Mouse (Mus musculus): ENCODE measurements around the gene Ppfia1.
A peak's percentile ranks its signal among the peaks of the same experiment; 100 is the strongest.

The Ppfia1 gene

DNA sequence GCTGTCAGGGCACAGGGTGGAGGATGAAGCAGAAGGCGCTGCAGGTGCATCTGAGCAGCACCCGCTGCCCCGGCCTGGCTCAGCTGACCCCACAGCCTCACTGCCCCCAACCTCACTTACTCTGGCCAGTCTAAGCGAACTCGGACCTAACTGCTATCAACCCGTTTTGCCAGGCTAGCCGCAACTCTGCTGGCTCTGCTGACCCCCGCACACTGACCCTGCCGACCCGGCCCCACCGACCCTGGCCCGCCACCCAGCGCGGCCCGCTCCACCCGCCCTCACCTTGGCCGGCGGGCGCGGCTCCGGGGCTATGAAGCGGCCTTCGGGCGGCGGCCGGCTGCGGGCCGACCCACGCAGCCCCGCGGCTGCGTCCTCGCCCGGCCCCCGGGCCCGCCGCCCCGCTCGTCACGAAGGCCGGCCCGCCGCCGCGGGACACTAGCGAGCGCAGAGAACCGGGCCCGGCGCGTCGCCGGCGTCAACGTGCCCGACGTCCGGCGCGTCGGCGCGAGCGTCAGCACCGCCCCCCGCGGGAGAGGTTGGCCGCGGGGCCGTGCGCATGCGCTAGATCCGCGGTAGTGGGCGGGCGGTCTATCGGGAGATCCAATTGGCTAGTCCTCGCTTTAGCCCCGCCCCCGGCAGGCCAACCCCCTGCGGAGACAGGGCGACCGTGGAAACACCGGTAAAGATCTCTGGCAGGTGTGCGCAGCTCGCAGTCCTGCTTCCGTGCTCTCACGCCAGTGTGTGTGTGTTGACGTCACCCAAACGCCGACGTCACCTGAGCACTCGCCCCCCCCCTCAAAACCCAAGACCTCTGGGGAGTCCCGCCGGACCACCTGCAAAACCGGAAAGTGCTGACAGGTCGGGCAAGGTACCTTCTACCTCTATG lies at the start of gene Ppfia1:
TSS of gene Ppfia1 (minus strand) at position 493 of the 886 bp plus-strand sequence.
- DNase-seq = peak; percentile 100

DNA sequence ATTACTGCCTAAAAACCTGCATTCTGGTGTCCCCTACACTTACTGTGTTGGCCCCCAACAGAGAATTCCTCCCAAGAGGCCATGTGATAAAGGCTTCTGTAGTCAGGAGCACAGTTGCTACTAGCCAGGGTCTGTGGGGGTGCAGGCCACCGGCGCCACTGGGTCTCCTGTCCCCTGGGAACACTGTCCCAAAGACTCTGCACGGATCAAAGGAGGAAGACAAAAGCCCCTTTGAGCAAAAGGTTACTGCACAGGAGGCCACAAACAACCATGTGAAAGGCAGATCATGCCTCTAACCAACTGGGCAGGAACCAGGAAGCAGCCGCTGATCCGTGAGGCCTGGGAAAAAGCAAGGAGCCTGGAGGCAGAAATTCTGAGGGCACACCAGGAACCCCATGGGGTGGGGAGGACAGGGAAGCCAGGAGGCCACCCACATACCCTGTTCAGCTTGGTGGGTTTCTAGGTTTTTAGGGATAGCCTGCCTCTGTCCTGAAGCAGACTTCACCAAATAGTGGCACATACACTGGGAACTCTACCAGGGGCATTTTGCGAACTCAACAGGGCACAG lies 46.9 kb upstream of the Ppfia1 start:
- DNase-seq = no peak

DNA sequence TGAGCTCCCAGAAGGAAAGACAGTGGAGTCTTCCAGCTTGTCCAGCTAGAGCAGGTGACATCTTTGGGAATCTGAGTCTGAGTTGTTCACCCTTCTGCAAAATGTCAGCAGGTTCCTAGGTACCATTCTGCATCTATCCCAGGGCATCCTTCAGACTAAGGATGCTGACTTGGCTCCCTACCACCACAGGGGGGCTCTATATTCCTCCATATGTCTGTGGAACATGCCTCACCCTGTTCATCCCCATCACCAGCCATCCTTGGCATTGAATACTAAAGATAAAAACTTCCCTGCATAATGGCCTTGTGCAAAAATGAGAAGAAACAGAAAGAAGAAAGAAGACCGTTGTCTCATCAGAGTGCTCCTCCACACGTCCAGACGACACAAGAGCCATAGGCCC lies 36.0 kb upstream of the Ppfia1 start:
- no peak for DNase-seq

DNA sequence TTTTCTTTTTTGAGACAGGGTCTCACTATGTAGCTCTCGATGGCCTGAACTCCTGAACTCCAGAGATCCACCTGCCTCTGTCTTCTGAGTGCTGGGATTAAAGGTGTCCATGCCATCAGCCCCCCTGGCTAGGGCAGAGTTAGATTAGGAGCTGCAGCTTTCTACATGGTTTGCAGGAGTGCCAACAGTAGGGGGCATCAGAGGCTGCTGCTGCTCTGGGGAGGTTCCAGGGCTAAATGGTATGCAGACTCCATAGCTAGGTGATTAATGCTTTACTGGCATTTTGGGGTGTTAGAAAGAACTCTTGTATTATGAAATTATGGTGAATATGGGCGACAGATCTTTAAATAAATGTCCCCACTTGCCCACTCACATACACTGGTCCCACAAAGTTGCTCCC lies 33.8 kb upstream of the Ppfia1 start:
- DNase-seq = peak; percentile 30

DNA sequence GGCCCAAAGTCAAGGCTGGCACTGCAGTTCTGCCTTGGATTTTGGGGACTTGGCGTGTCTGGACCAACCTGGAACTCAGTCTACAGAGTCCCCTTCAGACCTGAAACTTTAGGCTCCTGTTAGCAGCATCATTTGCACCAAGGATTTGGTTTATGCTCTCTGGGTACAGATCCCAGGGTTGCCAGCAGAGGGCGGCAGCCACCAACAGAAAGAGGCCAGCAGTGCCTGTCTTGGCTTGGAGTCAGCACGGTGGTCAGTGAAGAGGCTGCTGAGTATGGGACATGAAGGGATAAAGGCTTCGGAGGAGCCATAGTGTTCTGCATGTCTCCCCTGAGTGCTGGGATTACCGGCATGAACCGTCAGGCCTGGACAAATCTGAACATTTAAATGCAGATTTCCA lies 32.1 kb upstream of the Ppfia1 start:
- peak; percentile 72 for DNase-seq

DNA sequence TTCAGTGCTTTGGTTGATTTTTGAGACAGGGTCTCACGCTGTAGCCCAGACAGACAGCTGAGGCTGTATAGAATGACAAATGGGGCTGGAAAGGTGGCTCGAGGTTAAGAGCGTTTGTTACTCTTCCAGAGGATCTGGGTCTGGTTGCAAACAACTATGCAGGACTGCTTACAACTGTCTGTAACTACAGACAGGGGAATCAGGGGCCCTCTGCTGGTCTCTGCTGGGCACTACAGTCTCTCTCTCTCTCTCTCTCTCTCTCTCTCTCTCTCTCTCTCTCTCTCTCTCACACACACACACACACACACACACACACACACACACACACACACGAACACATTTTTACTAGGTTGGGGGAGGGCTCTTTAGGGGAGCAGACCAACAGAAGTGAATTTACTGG lies 30.1 kb upstream of the Ppfia1 start:
- peak; percentile 63 for DNase-seq

DNA sequence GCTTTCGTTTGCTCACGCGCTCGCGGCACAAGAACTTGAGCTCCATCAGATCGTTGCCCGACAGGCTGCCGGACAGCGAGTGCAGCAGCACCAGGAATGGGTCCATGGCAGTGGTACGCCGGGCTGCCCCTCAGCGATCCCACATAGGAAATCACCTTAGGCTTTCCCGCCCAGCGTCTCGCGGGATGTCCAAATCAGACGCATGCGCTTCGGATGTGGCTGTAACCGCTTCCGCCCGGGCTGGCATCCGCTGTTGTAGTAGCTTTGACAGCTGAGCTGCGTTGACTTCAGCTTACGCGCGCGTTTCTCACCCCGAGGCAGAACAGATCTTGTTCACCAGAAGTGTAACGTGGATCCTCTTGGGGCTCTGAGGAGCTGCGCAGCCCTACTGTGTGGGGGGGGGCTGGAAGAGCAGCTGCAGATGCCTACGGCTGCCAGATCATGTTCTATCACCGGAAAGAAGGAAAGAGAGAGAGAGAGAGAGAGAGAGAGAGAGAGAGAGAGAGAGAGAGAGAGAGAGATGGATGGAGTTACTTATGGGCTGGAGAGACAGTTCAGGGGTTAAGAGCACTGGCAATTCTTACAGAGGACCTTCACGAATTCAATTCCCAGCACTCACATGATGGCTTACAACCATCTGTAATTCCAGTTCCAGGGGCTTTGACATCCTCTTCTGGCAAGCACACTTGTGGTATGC lies 28.9 kb upstream of the Ppfia1 start, which contains the start of gene Fadd:
TSS of gene Fadd (minus strand) at position 180 of the 697 bp plus-strand sequence.
- DNase-seq = peak; percentile 90

DNA sequence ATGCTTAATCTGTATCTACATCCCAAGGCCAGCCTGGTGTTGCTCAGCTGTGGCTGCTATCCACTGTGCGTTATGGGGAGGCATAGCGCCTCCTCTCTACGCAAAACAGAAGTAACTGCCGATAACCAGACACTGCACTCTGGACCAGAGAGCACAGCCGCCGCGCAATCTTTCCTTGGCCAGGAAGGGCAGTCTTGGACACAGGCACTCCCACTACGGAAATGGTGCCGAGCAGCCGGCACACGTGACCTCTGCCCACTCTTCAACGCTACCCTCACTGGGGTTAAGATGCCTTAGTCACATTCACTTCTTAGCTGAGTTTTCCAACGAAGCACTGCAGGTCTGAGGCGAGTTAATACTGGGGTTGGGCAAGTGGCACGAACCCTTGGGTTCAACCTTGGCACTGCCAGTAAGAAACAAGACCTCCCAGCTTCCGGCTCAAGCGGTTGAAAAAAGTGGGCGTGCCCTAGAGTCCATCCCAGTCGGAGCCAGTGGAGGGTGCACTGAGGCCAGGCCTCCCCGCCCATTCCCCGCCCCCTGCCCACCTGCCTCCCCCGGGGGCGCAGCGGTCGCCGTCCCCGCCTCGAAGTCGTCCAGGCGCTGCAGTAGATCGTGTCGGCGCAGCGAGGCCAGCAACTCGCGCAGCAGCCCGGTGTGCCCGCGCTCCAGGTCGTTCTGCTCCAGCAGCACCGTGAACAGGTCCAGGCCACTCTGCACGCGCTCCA lies 28.2 kb upstream of the Ppfia1 start:
- peak; percentile 87 for DNase-seq

DNA sequence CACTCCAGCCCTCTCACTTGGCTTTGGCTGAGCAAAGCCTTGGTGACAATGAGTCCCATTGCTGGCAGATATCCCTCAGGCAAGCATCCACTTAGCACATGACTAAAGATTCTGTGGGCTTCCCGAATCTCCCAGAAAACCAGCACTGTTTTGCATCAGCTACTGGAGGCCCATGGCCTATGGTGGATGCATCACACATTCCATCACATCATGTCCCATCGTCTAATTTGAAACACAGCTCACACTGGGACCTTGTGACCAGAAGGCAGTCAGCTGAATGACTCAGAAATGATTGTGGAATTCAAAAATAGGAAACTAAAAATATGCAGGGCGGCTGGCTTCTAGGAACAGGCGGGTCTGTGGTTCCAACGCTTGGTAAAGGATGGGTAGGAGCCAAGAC lies 24.3 kb upstream of the Ppfia1 start:
- DNase-seq = no peak

DNA sequence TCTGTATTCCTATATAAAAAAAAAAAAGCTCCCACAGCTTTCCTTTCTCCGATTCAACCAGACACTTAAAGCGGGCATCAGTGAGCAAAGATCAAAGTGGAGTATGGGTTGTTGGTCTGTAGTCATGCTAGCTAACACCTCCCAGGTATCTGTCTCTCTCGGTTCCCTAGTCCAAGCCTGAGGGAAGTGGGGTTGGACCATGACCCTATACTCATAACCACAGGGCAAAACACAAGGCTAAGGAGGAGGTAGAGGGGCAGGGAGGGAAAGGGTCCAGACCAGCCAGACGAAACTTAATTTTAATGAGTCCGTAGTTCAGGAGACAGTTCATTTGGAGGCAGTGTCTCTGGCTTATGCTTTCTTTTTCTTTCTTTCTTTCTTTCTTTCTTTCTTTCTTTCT lies 18.7 kb upstream of the Ppfia1 start:
- no peak for DNase-seq

DNA sequence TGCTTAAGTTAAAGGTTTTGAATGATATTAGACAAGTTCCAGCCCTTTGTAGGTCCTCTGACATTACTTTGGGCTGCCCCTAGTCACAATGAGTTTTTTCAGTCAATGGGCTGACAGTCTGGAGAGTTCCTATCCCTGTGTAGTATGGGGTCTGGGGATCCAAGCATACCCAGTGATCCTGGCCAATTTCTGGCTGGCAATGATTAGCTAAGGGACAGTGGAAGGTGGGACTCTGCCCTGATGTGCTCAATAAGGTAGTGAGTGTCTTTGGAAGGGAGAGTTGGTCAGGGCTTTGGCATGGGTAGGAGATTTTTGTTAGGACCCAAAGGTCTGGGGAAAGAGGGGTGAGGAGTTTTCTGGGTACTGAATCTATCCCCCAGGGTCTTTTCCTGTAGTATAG lies 18.1 kb upstream of the Ppfia1 start:
- DNase-seq = no peak

DNA sequence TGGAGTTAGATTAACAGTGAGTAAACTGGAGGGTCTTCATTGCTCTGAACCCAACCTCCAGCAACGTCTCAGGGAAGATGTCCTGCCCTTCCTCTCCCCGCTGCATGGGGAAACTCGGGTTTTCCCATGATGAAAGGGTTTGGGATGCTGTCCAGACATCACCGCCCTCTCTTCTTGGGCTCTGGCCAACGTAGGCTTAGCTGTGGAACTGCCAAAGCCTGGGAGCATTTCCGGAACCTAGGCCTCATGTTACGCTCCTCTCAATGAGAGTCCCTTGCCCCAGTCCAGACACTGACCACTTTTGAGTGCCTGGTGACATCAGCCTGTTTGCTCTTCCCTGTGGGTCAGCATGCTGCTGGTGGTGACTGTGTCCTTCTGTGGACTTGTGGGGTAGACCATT lies 15.9 kb upstream of the Ppfia1 start:
- no peak for DNase-seq

DNA sequence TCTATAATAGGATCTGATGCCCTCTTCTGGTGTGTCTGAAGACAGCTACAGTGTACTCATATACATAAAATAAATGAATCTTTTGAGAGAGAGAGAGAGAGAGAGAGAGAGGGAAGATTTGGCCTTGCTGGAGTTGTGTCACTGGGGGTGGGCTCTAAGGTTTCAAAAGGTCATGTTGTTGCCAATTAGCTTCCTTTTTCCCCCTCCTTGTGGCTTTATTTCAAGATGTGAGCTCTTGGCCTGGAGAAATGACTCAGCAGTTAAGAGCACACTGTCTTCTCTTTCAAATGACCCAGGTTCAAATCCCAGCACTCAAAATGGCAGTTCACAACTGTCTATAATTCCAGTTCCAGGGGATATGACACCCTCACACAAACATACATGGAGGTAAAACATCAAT lies 14.6 kb upstream of the Ppfia1 start:
- no peak for DNase-seq

DNA sequence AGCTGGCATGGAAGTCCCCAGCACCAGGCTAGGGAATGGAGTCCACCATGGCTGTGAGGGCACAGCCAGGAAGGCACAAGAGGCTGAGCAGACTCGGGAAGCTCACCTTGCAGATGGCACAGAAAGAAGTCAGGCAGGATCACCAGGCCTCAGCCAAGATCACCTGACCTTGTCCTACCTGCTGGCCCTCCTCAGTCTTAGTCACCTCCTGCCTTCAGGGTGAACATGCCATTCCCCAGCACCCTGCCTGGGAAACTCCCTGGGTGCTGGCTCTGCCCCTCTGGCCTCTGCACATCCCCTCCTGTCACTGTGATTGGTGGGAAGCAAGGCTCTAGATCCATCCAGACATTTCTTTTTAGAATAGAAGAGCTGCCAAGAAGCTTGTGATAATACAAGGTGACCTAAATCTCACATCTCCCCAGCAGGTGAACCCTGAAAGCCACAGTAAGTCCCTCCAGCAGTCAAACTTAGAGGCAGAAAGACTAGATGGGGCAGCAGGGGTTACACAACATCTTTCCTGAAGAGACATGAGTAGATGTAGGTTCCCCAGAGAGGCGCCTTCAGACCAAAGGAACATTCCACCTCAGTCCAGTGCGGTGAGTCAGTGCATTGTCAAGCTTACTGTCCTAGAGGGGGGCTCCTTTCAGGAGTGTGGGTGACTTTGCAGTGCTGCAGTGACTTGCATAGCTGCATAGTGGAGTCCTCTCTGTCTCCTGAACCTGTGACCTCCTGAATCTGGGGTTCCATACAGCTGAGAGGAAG lies 13.6 kb upstream of the Ppfia1 start:
- no peak for DNase-seq

DNA sequence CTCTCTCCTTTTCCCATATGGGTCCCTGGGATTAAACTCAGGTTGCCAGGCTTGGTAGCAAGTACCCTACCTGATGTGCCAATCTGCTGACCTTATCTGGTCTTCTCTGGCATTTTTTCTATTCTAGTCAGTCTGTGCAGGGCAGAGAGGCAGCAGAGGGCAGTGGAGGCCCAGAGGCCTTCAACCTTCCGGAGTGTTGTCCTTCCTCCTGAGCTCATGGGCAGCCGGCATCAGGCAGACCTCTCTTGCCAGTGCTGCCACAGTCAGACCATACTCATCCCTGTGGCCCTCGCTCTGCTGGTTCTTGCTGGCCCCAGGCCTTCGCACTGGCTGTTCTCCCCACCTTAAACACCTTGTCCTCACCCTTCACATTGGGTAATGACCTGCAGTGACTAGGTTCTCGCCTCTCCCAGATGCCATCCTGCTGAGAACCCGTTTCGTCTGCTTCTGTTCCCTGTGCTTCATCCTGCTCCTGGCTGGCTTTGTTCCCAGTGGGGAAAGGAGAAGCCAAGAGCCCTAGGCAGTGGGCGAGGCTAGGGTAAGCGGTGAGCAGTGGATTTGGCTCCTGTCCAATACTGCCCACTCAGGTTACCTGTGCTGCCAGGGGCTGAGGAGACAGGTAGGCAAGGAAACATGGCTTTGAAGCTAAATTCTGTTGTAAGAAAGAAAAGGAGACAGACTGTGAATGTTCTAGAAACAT lies 10.1 kb upstream of the Ppfia1 start:
- DNase-seq = no peak

DNA sequence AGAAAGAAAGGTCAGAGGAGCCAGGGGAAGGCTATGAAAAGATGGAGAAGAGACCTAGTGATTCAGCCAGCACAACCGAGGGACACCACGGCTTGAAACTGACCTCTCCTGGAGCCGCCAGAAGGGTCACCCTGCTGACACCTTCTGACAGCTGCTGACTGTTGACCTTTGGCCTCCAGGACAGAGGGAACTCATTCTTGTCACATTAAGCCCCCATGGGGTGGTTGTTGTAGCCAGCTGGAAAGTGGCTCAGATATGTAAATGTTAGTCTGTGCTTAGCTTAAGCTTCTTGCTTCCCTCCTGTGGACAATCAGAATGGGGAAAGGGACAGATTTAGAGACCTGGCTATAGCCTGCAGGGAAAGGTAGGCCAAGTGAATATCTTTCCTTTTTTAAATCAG lies 8.5 kb upstream of the Ppfia1 start:
- DNase-seq = no peak

DNA sequence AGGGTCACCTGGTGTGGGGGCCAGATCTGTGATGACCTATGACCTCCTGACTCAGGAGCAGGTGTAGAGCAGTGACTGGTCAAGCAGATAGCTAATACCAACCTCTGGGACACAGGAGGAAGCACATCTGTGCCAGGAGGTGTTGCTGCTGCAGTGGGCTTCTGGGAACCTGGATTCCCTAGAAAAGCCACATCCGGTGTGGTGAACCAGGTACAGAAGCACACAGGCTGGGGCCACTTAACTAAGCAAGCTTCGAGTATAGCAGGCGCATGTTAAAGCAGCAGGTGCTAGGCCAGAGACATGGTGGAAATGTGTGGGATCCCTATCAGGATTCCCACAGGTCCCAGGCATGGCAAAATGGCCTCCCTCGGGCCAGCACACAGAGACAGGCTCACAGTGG lies 7.1 kb upstream of the Ppfia1 start:
- no peak for DNase-seq

DNA sequence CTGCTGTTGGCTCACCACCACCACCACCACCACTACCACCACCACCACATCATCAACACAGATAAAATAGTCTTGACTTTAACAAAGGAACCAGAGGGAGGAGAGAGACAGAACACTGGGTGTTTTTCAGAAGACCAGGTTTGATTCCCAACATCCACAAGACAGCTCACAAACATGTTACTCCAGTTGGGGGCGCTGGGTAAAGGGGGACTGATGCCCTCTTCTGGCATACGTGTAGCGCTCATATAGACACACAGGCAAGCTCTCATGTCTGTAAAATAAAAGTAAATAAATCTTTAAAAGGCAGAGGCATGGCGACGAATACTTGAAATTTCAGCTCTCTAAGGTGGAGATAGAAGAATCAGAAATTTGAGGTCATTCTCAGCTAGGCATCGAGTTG lies 5.0 kb upstream of the Ppfia1 start:
- DNase-seq = no peak

DNA sequence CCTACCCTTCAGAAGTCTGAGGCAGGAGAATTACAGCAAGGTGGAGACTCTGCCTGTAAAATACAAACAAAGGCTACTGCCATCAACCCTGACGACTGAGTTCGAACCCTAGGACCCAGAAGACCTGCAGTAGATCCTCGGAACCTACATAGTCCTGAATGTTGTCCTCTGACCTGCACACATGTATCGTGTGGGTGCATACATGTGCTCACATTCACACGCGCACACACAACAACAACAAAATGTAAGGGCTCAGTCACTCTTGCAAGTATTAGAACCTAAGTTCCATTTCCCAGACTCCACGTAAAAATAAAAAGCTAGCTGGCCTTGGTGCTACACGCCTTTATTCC lies 569 bp upstream of the Ppfia1 start:
- DNase-seq = no peak

DNA sequence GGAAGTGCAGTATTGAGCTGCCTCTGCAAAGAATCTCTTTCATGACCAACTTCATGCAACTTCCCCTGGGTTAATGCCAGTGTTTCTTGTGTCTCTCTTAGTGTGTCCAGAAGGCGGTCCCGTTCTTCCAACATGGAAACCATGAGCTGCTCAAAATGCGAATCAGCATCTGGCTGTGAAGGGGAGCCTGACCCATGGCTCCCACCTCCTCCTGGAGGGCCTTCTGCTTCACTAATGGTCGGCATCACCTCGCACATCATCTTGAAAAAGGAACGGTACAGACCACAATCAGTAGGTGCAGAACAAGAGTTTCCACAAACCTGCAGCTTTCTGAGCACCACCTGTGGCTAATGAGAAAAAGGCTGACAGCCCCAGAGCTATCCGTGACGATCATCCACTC lies 1.3 kb downstream of the Ppfia1 start:
- DNase-seq = no peak

DNA sequence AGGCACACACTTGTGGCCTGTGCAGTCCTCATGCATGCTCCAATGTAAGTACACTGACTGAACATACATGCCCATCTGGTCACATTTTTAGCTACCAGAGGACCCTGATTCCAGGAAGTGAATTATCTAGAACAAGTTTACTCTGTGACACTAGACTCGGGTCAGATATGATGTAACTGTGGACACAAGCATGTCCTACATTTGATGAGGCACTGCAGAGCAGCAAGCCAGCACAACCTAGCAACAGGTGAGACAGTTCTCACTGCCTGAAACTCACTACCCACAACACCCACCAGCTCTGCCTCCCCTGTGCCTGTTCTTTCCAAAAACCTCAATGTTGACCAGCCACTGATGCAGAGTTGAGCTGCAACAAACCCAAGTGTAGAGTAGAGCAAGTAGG lies 2.7 kb downstream of the Ppfia1 start:
- no peak for DNase-seq

Measured in liver (tissue).